Mouse (Mus musculus): ENCODE results near the gene Mxra8.
A peak's percentile ranks its signal among the peaks of the same experiment; 100 is the strongest.

Mxra8 gene

GRCm38 (mm10) chr4:155807841-155808240 is 31.6 kb upstream of the Mxra8 start:
- TF ChIP-seq POU5F1 (IDR thresholded peaks at IDR 0.05; ENCODE audit: borderline replicate concordance, low read length) (no peak), NANOG (IDR thresholded peaks at IDR 0.05; ENCODE audit: borderline replicate concordance, low read length) (no peak), CTCF (conservative IDR thresholded peaks at IDR 0.05; ENCODE audit: low read length) (no peak)
- peaks cover 36% of the 10 kb centered on the region for H3K4me1 ChIP-seq (replicated peaks; ENCODE audit: low read depth, low read length)
- no peaks in the 10 kb centered on the region for H3K27me3 ChIP-seq (ENCODE audit: insufficient read depth, low read length)
- H3K4me3 ChIP-seq (replicated peaks; ENCODE audit: low read length): no peak overlapping the region
- H3K9me3 ChIP-seq (ENCODE audit: low read length): no peaks in the 10 kb centered on the region
- H3K36me3 ChIP-seq (ENCODE audit: insufficient read depth, low read length): peaks cover 74% of the 10 kb centered on the region

GRCm38 (mm10) chr4:155811929-155812664 is 27.4 kb upstream of the Mxra8 start, which contains the start of gene Ccnl2:
Gene Ccnl2, plus strand, starts transcription at chr4:155812489.
- TF ChIP-seq CTCF (conservative IDR thresholded peaks at IDR 0.05; ENCODE audit: low read length) (no peak), POU5F1 (IDR thresholded peaks at IDR 0.05; ENCODE audit: borderline replicate concordance, low read length) (no peak), NANOG (IDR thresholded peaks at IDR 0.05; ENCODE audit: borderline replicate concordance, low read length) (no peak)
- Histone ChIP-seq H3K4me1 (replicated peaks; ENCODE audit: low read depth, low read length) (peaks cover 52% of the 10 kb centered on the region), H3K27me3 (ENCODE audit: insufficient read depth, low read length) (no peaks in the 10 kb centered on the region)

GRCm38 (mm10) chr4:155812665-155813181 is 26.8 kb upstream of the Mxra8 start:
- Histone ChIP-seq H3K4me3 (replicated peaks; ENCODE audit: low read length) (peak overlapping the region; percentile 94), H3K27me3 (ENCODE audit: insufficient read depth, low read length) (no peaks in the 10 kb centered on the region), H3K9me3 (ENCODE audit: low read length) (no peaks in the 10 kb centered on the region), H3K4me1 (replicated peaks; ENCODE audit: low read depth, low read length) (peaks cover 58% of the 10 kb centered on the region), H3K36me3 (ENCODE audit: insufficient read depth, low read length) (peaks cover 83% of the 10 kb centered on the region)
- TF ChIP-seq NANOG (IDR thresholded peaks at IDR 0.05; ENCODE audit: borderline replicate concordance, low read length): no peak
- TF ChIP-seq POU5F1 (IDR thresholded peaks at IDR 0.05; ENCODE audit: borderline replicate concordance, low read length): no peak
- TF ChIP-seq CTCF (conservative IDR thresholded peaks at IDR 0.05; ENCODE audit: low read length): no peak

More at GRCm38 (mm10) chr4:155811929-155812664, 27.4 kb upstream of the Mxra8 start, which contains the start of gene Ccnl2:
- Histone ChIP-seq H3K36me3 (ENCODE audit: insufficient read depth, low read length) (peaks cover 83% of the 10 kb centered on the region), H3K4me3 (replicated peaks; ENCODE audit: low read length) (peak within 1 kb of the TSS; percentile 94), H3K9me3 (ENCODE audit: low read length) (no peaks in the 10 kb centered on the region)

GRCm38 (mm10) chr4:155817533-155817932 is 21.9 kb upstream of the Mxra8 start:
- Histone ChIP-seq H3K9me3 (ENCODE audit: low read length) (no peaks in the 10 kb centered on the region), H3K36me3 (ENCODE audit: insufficient read depth, low read length) (peaks cover 93% of the 10 kb centered on the region), H3K27me3 (ENCODE audit: insufficient read depth, low read length) (no peaks in the 10 kb centered on the region), H3K4me3 (replicated peaks; ENCODE audit: low read length) (no peak overlapping the region), H3K4me1 (replicated peaks; ENCODE audit: low read depth, low read length) (peaks cover 56% of the 10 kb centered on the region)
- TF ChIP-seq NANOG (IDR thresholded peaks at IDR 0.05; ENCODE audit: borderline replicate concordance, low read length) (no peak), POU5F1 (IDR thresholded peaks at IDR 0.05; ENCODE audit: borderline replicate concordance, low read length) (no peak), CTCF (conservative IDR thresholded peaks at IDR 0.05; ENCODE audit: low read length) (no peak)

GRCm38 (mm10) chr4:155821025-155821424 is 18.5 kb upstream of the Mxra8 start:
- peaks cover 49% of the 10 kb centered on the region for H3K4me1 ChIP-seq (replicated peaks; ENCODE audit: low read depth, low read length)
- no peak for TF ChIP-seq POU5F1 (IDR thresholded peaks at IDR 0.05; ENCODE audit: borderline replicate concordance, low read length)
- no peak for TF ChIP-seq NANOG (IDR thresholded peaks at IDR 0.05; ENCODE audit: borderline replicate concordance, low read length)
- TF ChIP-seq CTCF (conservative IDR thresholded peaks at IDR 0.05; ENCODE audit: low read length): no peak; the same call in 1 of the 2 replicates
- peaks cover 99% of the 10 kb centered on the region for H3K36me3 ChIP-seq (ENCODE audit: insufficient read depth, low read length)
- no peaks in the 10 kb centered on the region for H3K27me3 ChIP-seq (ENCODE audit: insufficient read depth, low read length)
- H3K9me3 ChIP-seq (ENCODE audit: low read length): no peaks in the 10 kb centered on the region
- no peak overlapping the region for H3K4me3 ChIP-seq (replicated peaks; ENCODE audit: low read length)

GRCm38 (mm10) chr4:155823443-155823842 is 16.0 kb upstream of the Mxra8 start:
- Histone ChIP-seq H3K4me1 (replicated peaks; ENCODE audit: low read depth, low read length) (peaks cover 35% of the 10 kb centered on the region), H3K27me3 (ENCODE audit: insufficient read depth, low read length) (no peaks in the 10 kb centered on the region), H3K9me3 (ENCODE audit: low read length) (no peaks in the 10 kb centered on the region), H3K36me3 (ENCODE audit: insufficient read depth, low read length) (peaks cover 97% of the 10 kb centered on the region), H3K4me3 (replicated peaks; ENCODE audit: low read length) (no peak overlapping the region)
- no peak for TF ChIP-seq POU5F1 (IDR thresholded peaks at IDR 0.05; ENCODE audit: borderline replicate concordance, low read length)

- H3K36me3 ChIP-seq (ENCODE audit: insufficient read depth, low read length): peaks cover 48% of the 10 kb centered on the region
- TF ChIP-seq NANOG (IDR thresholded peaks at IDR 0.05; ENCODE audit: borderline replicate concordance, low read length): no peak
- TF ChIP-seq CTCF (conservative IDR thresholded peaks at IDR 0.05; ENCODE audit: low read length): no peak
- TF ChIP-seq POU5F1 (IDR thresholded peaks at IDR 0.05; ENCODE audit: borderline replicate concordance, low read length): no peak
- no peaks in the 10 kb centered on the region for H3K9me3 ChIP-seq (ENCODE audit: low read length)
- H3K4me3 ChIP-seq (replicated peaks; ENCODE audit: low read length): no peak overlapping the region
- peaks cover 46% of the 10 kb centered on the region for H3K4me1 ChIP-seq (replicated peaks; ENCODE audit: low read depth, low read length)
- H3K27me3 ChIP-seq (ENCODE audit: insufficient read depth, low read length): no peaks in the 10 kb centered on the region
Measured at GRCm38 (mm10) chr4:155829866-155830265, 9.6 kb upstream of the Mxra8 start.

- Histone ChIP-seq H3K9me3 (ENCODE audit: low read length) (no peaks in the 10 kb centered on the region), H3K4me3 (replicated peaks; ENCODE audit: low read length) (peak overlapping the region; percentile 54), H3K36me3 (ENCODE audit: insufficient read depth, low read length) (peaks cover 41% of the 10 kb centered on the region), H3K4me1 (replicated peaks; ENCODE audit: low read depth, low read length) (peaks cover 44% of the 10 kb centered on the region), H3K27me3 (ENCODE audit: insufficient read depth, low read length) (no peaks in the 10 kb centered on the region)
- TF ChIP-seq NANOG (IDR thresholded peaks at IDR 0.05; ENCODE audit: borderline replicate concordance, low read length) (no peak), CTCF (conservative IDR thresholded peaks at IDR 0.05; ENCODE audit: low read length) (no peak), POU5F1 (IDR thresholded peaks at IDR 0.05; ENCODE audit: borderline replicate concordance, low read length) (no peak)
Measured at GRCm38 (mm10) chr4:155830596-155830995, 8.9 kb upstream of the Mxra8 start.
